Mouse (Mus musculus): ENCODE measurements at regions not wholly inside any gene's neighbourhood (a gene's known extent, or its start where the extent isn't known, plus 50 kb on each side); places are given as distances from the start of the nearest gene placed in this dataset.

GRCm38 (mm10) chr3:21984807-21985206 is 91.6 kb upstream of the Tbl1xr1 start:
- TF ChIP-seq EP300 (IDR thresholded peaks at IDR 0.05; ENCODE audit: low read depth) (no peak), CTCF (IDR thresholded peaks at IDR 0.05; ENCODE audit: low read depth) (no peak)

Data from liver, embryonic 14.5 days (tissue).